Mouse (Mus musculus) C2C12 (cell line): ENCODE measurements around the gene Ranbp3l. TPM values are rescaled to one million over a fixed set of nuclear protein-coding genes. Genes with fewer than 3 reads are reported as not detected.

Source experiments
- H3K27me3 ChIP-seq: one replicate; pipeline ENCODE4 v1.6.1; 2011; ENCODE audit not compliant: control insufficient read depth, insufficient read depth, insufficient read length
- H3K36me3 ChIP-seq: one replicate; pipeline ENCODE4 v1.6.1; 2011; ENCODE audit not compliant: control insufficient read depth, insufficient read depth
- H3K4me3 ChIP-seq: one replicate; pipeline ENCODE4 v1.5.1; 2011; ENCODE audit warnings: mild to moderate bottlenecking, control low read depth; ENCODE audit not compliant: poor library complexity, insufficient read depth, severe bottlenecking
- H3K79me2 ChIP-seq: one replicate; pipeline ENCODE4 v1.6.1; 2011; ENCODE audit not compliant: control insufficient read depth, insufficient read depth
- H3K79me3 ChIP-seq: one replicate; pipeline ENCODE4 v1.6.1; 2011; ENCODE audit warnings: low read depth, control low read depth
- H3ac ChIP-seq: one replicate; pipeline ENCODE3; 2011; ENCODE audit warnings: low read depth; ENCODE audit not compliant: control insufficient read depth, insufficient read length
- CEBPB ChIP-seq: IDR thresholded peaks from one replicate; pipeline ENCODE4 v1.6.1; 2011; ENCODE audit warnings: low read depth, mild to moderate bottlenecking, control low read depth, moderate library complexity
- CTCF ChIP-seq: IDR thresholded peaks from one replicate; pipeline ENCODE4 v1.5.1; 2011; ENCODE audit not compliant: control insufficient read depth, insufficient read depth, insufficient read length
- FOSL1 ChIP-seq: IDR thresholded peaks from one replicate; pipeline ENCODE4 v1.8.0; 2011; ENCODE audit warnings: mild to moderate bottlenecking, low read length; ENCODE audit not compliant: poor library complexity, insufficient read depth, severe bottlenecking
- MAX ChIP-seq: IDR thresholded peaks from one replicate; pipeline ENCODE4 v1.6.1; 2011; ENCODE audit warnings: mild to moderate bottlenecking, control low read depth
- MYOD1 ChIP-seq: IDR thresholded peaks from one replicate; pipeline ENCODE4 v1.6.1; 2011; ENCODE audit warnings: low read depth; ENCODE audit not compliant: control insufficient read depth, insufficient read length
- MYOG ChIP-seq: IDR thresholded peaks from one replicate; pipeline ENCODE4 v1.6.1; 2011; ENCODE audit not compliant: control insufficient read depth, insufficient read length; ENCODE audit errors: extremely low read depth
- USF1 ChIP-seq: IDR thresholded peaks from one replicate; pipeline ENCODE4 v1.6.1; 2011; ENCODE audit warnings: low read depth, mild to moderate bottlenecking, control low read depth, moderate library complexity
- long read RNA-seq, 2 experiments: library from polyadenylated mRNA; unstranded; transcript quantifications; one replicate each; pipeline ENCODE4 v2.0.0; 2019 to 2020
- polyA plus RNA-seq: library from polyadenylated mRNA; unstranded; fragments of >200 nt; fragmentation: generic; extraction: Trizol; gene quantifications from one replicate; pipeline ENCODE4 v1.2.1, GENCODE M21; 2012; ENCODE audit warnings: missing spikeins

The Ranbp3l gene
- polyA plus RNA-seq = 0.06 TPM
- long read RNA-seq, experiment 1, partial matches to known transcripts = 0 of 3 reads
- long read RNA-seq, experiment 1, other reads (novel, unspliced or antisense) = 3 of 3 reads
- long read RNA-seq, experiment 2 = 0 reads

GRCm38 (mm10) chr15:8967573-8968228 is at the start of gene Ranbp3l:
TSS of gene Ranbp3l (plus strand) at chr15:8967949.
- H3K27me3 ChIP-seq = no peaks in the 10 kb centered on the region
- H3K79me2 ChIP-seq = no peaks in the 10 kb centered on the region
- no peaks in the 10 kb centered on the region for H3K79me3 ChIP-seq
- H3K4me3 ChIP-seq = no peak within 1 kb of the TSS
- no peaks in the 10 kb centered on the region for H3K36me3 ChIP-seq
- no peak within 1 kb of the TSS for H3ac ChIP-seq
- TF ChIP-seq FOSL1 = no peak
- no peak for TF ChIP-seq MYOG
- no peak for TF ChIP-seq USF1
- no peak for TF ChIP-seq MYOD1
- TF ChIP-seq CEBPB = no peak
- TF ChIP-seq CTCF = no peak
- TF ChIP-seq MAX = no peak

GRCm38 (mm10) chr15:8930061-8930460 is 37.7 kb upstream of the Ranbp3l start:
- Histone ChIP-seq H3K36me3 (no peaks in the 10 kb centered on the region), H3ac (no peak overlapping the region), H3K4me3 (no peak overlapping the region), H3K79me2 (no peaks in the 10 kb centered on the region), H3K27me3 (no peaks in the 10 kb centered on the region), H3K79me3 (no peaks in the 10 kb centered on the region)
- TF ChIP-seq USF1 (no peak), CTCF (no peak), MYOD1 (no peak), MAX (no peak)

GRCm38 (mm10) chr15:8936911-8937310 is 30.8 kb upstream of the Ranbp3l start:
- Histone ChIP-seq H3K79me2 (no peaks in the 10 kb centered on the region), H3K27me3 (no peaks in the 10 kb centered on the region), H3K36me3 (no peaks in the 10 kb centered on the region), H3K4me3 (no peak overlapping the region), H3K79me3 (no peaks in the 10 kb centered on the region), H3ac (no peak overlapping the region)
- TF ChIP-seq MYOG (no peak), CTCF (no peak), CEBPB (no peak), MYOD1 (no peak), FOSL1 (no peak)

- Histone ChIP-seq H3K27me3 (no peaks in the 10 kb centered on the region), H3K36me3 (no peaks in the 10 kb centered on the region), H3K79me3 (no peaks in the 10 kb centered on the region), H3ac (no peak overlapping the region), H3K79me2 (no peaks in the 10 kb centered on the region), H3K4me3 (no peak overlapping the region)
- no peak for TF ChIP-seq USF1
- TF ChIP-seq MYOG = no peak
- TF ChIP-seq CEBPB = no peak
- TF ChIP-seq CTCF = no peak
- no peak for TF ChIP-seq MYOD1
- TF ChIP-seq FOSL1 = no peak
- TF ChIP-seq MAX = no peak
Observed at GRCm38 (mm10) chr15:8940861-8941260, 26.9 kb upstream of the Ranbp3l start.

- no peak overlapping the region for H3ac ChIP-seq
- no peaks in the 10 kb centered on the region for H3K79me3 ChIP-seq
- H3K27me3 ChIP-seq = no peaks in the 10 kb centered on the region
- TF ChIP-seq CTCF (no peak), MYOG (no peak), MYOD1 (no peak), USF1 (no peak), FOSL1 (no peak), MAX (no peak), CEBPB (no peak)
- no peak overlapping the region for H3K4me3 ChIP-seq
- H3K79me2 ChIP-seq = no peaks in the 10 kb centered on the region
- no peaks in the 10 kb centered on the region for H3K36me3 ChIP-seq
Observed at GRCm38 (mm10) chr15:8950856-8951255, 16.9 kb upstream of the Ranbp3l start.

- no peaks in the 10 kb centered on the region for H3K79me3 ChIP-seq
Observed at GRCm38 (mm10) chr15:8963323-8963722, 4.4 kb upstream of the Ranbp3l start.

More at GRCm38 (mm10) chr15:8963323-8963722, 4.4 kb upstream of the Ranbp3l start:
- H3K27me3 ChIP-seq = no peaks in the 10 kb centered on the region
- no peaks in the 10 kb centered on the region for H3K79me2 ChIP-seq
- no peak overlapping the region for H3ac ChIP-seq
- H3K36me3 ChIP-seq = no peaks in the 10 kb centered on the region
- H3K4me3 ChIP-seq = no peak overlapping the region
- no peak for TF ChIP-seq CEBPB
- no peak for TF ChIP-seq USF1
- TF ChIP-seq CTCF = peak; percentile 66
